Mouse (Mus musculus) bone marrow, adult 2 months (tissue): ENCODE measurements around the gene Pno1.

Experiments
- CTCF ChIP-seq: fragments of 200-500 bp; IDR thresholded peaks from 2 replicates; pipeline ENCODE4 v1.5.1; 2011; ENCODE audit warnings: low read length, control low read depth; ENCODE audit not compliant: control insufficient read depth, insufficient read depth
- POLR2A ChIP-seq: fragments of 200-500 bp; IDR thresholded peaks from 2 replicates; pipeline ENCODE4 v1.6.1; 2011; ENCODE audit warnings: low read depth, mild to moderate bottlenecking, control low read depth, low read length, borderline replicate concordance; ENCODE audit not compliant: control insufficient read depth

DNA sequence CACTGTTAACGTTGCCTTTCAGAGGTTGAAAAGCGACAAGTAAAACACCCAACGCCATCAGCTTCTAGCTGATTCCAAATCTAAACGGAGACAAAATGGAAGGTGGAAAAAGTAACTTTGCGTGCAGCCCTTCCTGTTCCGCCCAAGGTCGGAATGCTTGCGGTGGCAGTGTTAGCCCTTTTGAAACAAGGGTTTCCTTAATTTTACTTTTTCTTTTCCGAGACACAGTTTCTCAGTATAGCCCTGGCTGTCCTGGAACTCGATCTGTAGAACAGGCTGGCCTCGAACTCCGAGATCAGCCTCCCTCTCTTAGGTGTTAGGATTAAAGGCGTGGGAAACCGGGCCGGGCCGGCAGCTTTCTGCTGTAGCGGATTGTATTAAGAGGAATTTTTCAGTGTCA lies 46.5 kb upstream of the Pno1 start:
- no peak for TF ChIP-seq POLR2A
- no peak for TF ChIP-seq CTCF
